Mouse (Mus musculus) hindbrain, embryonic 13.5 days (tissue): ENCODE measurements around the gene Alg11. TPM values are rescaled to one million over a fixed set of nuclear protein-coding genes. Genes with fewer than 3 reads are reported as not detected.

Source experiments
- ATAC-seq: fragments of 200-750 bp; cut with Nextera tagmentation; 2 replicates; pipeline ENCODE4 v1.8.0; 2017; ENCODE audit warnings: moderate TSS enrichment; ENCODE audit not compliant: low FRiP score
- H3K27ac ChIP-seq: fragments of 300-500 bp; sonication (generic); 2 replicates; pipeline ENCODE4 v1.5.1; 2015; ENCODE audit warnings: inconsistent platforms, mild to moderate bottlenecking, moderate library complexity
- H3K27me3 ChIP-seq: fragments of 300-500 bp; sonication (generic); 2 replicates; pipeline ENCODE4 v1.6.1; 2015; ENCODE audit warnings: mild to moderate bottlenecking, inconsistent platforms
- H3K36me3 ChIP-seq: fragments of 300-500 bp; sonication (generic); 2 replicates; pipeline ENCODE4 v1.6.1; 2015; ENCODE audit warnings: mild to moderate bottlenecking, inconsistent platforms
- H3K4me1 ChIP-seq: fragments of 300-500 bp; sonication (generic); replicated peaks from 2 replicates; pipeline ENCODE4 v1.6.1; 2015; ENCODE audit warnings: inconsistent platforms
- H3K4me2 ChIP-seq: fragments of 300-500 bp; sonication (generic); 2 replicates; pipeline ENCODE4 v1.6.1; 2015; ENCODE audit warnings: inconsistent platforms, mild to moderate bottlenecking, moderate library complexity
- H3K4me3 ChIP-seq: fragments of 300-500 bp; sonication (generic); 2 replicates; pipeline ENCODE4 v1.5.1; 2015; ENCODE audit warnings: mild to moderate bottlenecking, inconsistent platforms
- H3K9ac ChIP-seq: fragments of 300-500 bp; sonication (generic); 2 replicates; pipeline ENCODE4 v1.6.1; 2015; ENCODE audit warnings: mild to moderate bottlenecking, inconsistent platforms
- H3K9me3 ChIP-seq: fragments of 300-500 bp; sonication (generic); 2 replicates; pipeline ENCODE4 v1.6.1; 2016; ENCODE audit warnings: inconsistent platforms
- WGBS: fragments of 180-500 bp; shearing (Covaris S2); methylation state at CpG from one replicate; pipeline ENCODE4 v1.1.7; 2015; 5-methylcytosine and 5-hydroxymethylcytosine counted together
- polyA plus RNA-seq: library from polyadenylated mRNA; unstranded; fragments of >200 nt; fragmentation: Nextera tagmentation; extraction: Ambion mirVana; gene quantifications from 2 replicates; pipeline ENCODE4 v1.2.1, GENCODE M21; 2015

Alg11 gene
- polyA plus RNA-seq, 1 experiment from 2014 or later: 33.8 TPM

DNA sequence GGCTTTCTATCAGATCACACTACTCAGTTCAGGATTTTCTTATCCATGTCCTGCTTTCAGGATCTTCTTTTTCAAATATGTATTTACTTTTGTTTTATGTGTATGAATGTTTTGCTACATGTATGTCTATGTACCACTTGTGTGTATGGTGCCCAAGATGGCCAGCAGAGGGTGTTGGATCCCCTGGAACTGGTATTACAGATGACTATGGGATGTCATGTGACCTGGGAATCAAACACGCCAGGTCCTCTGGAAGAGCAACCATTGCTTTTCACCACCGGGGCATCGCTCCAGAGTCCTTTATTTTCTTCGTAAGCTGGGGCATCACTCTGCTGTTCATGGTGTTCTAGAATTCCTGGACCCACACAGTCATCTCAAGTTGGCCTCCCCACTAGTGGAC, 28.7 kb downstream of the Alg11 start:
- H3K4me3 ChIP-seq: no peak overlapping the region
- no peaks in the 10 kb centered on the region for H3K4me1 ChIP-seq
- WGBS: 93% methylated on average over 4 of the region's 4 CpGs
- no peak for ATAC-seq
- no peak overlapping the region for H3K27ac ChIP-seq
- no peak overlapping the region for H3K4me2 ChIP-seq
- no peaks in the 10 kb centered on the region for H3K9me3 ChIP-seq
- no peak overlapping the region for H3K9ac ChIP-seq
- H3K27me3 ChIP-seq: no peaks in the 10 kb centered on the region
- no peaks in the 10 kb centered on the region for H3K36me3 ChIP-seq

DNA sequence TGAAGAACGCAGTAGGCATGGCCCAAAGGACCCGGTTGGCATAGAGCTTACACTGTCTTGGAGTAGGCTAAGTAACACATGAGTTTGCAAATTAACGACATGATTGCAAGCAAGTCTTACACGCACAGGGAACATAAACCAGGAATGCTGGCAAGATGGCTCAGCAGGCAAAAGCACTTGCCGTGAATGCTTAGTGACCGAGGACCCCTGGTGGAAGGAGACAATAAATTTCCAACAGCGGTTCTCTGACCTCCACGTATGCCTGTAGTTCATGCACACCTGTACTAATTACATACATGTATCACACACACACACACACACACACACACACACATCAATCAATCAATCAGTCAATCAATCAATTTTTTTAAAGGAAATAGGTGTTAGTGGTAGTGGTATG, 31.0 kb downstream of the Alg11 start:
- H3K4me3 ChIP-seq: no peak overlapping the region
- no peaks in the 10 kb centered on the region for H3K36me3 ChIP-seq
- H3K27me3 ChIP-seq: no peaks in the 10 kb centered on the region
- H3K9ac ChIP-seq: no peak overlapping the region
- 50% methylated on average over 8 of the region's 8 CpGs for WGBS
- no peaks in the 10 kb centered on the region for H3K9me3 ChIP-seq
- H3K4me1 ChIP-seq: no peaks in the 10 kb centered on the region
- no peak for ATAC-seq
- no peak overlapping the region for H3K27ac ChIP-seq
- H3K4me2 ChIP-seq: no peak overlapping the region

DNA sequence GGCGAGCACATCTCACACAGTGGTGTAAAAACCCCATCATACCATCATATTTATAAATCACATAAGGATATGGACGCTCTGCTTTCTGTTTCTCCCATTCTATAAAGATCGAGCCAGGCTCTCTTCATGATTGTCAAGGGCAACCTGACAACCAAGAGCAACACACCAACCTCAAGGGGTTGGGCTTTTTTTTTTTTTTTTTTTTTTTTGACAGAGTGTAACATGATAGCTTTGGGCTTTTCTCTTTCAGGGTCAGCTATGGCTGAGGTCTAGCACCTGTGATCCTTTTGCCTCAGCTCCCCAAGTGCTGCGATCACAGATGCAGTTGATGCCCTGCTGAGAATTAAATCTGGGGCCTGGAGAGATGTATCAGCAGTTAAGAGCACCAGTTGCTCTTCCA, 46.5 kb downstream of the Alg11 start:
- ATAC-seq: no peak
- 78% methylated on average over 4 of the region's 4 CpGs for whole genome bisulfite sequencing

More for the DNA sequence above, 46.5 kb downstream of the Alg11 start:
- Histone ChIP-seq H3K4me1 (no peaks in the 10 kb centered on the region), H3K9me3 (no peaks in the 10 kb centered on the region), H3K36me3 (no peaks in the 10 kb centered on the region), H3K27ac (no peak overlapping the region), H3K9ac (no peak overlapping the region), H3K4me2 (no peak overlapping the region), H3K4me3 (no peak overlapping the region), H3K27me3 (no peaks in the 10 kb centered on the region)

Other genes with a start within 250 kb of the Alg11 start
- gene Defb50, start 237.2 kb upstream of the Alg11 start, polyA plus RNA-seq: not detected in 2 replicates
- gene Defb2, start 220.8 kb upstream of the Alg11 start, polyA plus RNA-seq: not detected in 2 replicates
- 1.5 TPM in 1 of 2 replicates, not detected in the other for gene Defb10, start 201.8 kb upstream of the Alg11 start, polyA plus RNA-seq
- gene Defb9, start 175.3 kb upstream of the Alg11 start, polyA plus RNA-seq: 1.1 and 1.9 TPM in 2 replicates
- gene Defb11, start 154.3 kb upstream of the Alg11 start, polyA plus RNA-seq: 19.4 and 28.5 TPM in 2 replicates
- gene Defb15, start 128.0 kb upstream of the Alg11 start, polyA plus RNA-seq: not detected in 2 replicates
- not detected in 2 replicates for gene Defb35, start 122.4 kb upstream of the Alg11 start, polyA plus RNA-seq
- not detected in 2 replicates for gene Defb13, start 114.0 kb upstream of the Alg11 start, polyA plus RNA-seq
- not detected in 2 replicates for gene Fam90a1a, start 102.0 kb upstream of the Alg11 start, polyA plus RNA-seq
- not detected in 2 replicates for gene Ccdc70, start 90.9 kb upstream of the Alg11 start, polyA plus RNA-seq
- 1.6 and 1.7 TPM in 2 replicates for gene Atp7b, start 416 bp upstream of the Alg11 start, polyA plus RNA-seq
- gene Nek5, start 64.3 kb downstream of the Alg11 start, polyA plus RNA-seq: 0.56 and 1.3 TPM in 2 replicates
- 9.5 and 10.4 TPM in 2 replicates for gene Nek3, start 105.7 kb downstream of the Alg11 start, polyA plus RNA-seq
- gene Ckap2, start 125.1 kb downstream of the Alg11 start, polyA plus RNA-seq: 16.9 and 19.1 TPM in 2 replicates
- gene Vps36, start 132.1 kb downstream of the Alg11 start, polyA plus RNA-seq: 42.1 and 42.3 TPM in 2 replicates
- 8.3 and 8.5 TPM in 2 replicates for gene Thsd1, start 166.6 kb downstream of the Alg11 start, polyA plus RNA-seq
- gene Tpte, start 222.7 kb downstream of the Alg11 start, polyA plus RNA-seq: not detected in 2 replicates